Mouse (Mus musculus) cerebellum, postnatal 25 days (tissue): ENCODE data around the gene Gm11214.

Experiments used
- DNase-seq, 2 experiments: peaks; one replicate each; pipeline ENCODE4 v3.0.0; 2021; ENCODE audit warnings: mixed read lengths in 2 of 2

Gene Gm11214

DNA sequence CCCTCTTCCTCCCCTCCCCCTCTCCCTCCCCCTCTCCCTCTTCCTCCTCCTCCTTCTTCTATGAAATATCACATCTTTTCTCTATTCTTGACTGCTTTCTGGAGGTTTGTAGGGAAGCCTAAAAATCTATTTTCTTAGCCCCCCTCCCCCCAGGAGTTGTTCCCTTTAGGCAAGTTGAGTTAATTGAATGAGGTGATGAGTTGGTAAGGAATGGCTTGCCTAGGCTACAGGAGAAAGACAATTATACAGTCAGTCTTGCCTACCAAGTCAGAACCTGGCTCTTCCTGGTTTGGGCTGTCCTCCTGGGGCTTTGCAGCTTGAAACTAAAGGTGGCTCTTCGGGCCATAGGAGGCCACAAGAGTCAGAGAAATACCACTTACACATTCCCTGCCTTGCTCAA is 3.4 kb downstream of the Gm11214 start:
- no peak for DNase-seq

DNA sequence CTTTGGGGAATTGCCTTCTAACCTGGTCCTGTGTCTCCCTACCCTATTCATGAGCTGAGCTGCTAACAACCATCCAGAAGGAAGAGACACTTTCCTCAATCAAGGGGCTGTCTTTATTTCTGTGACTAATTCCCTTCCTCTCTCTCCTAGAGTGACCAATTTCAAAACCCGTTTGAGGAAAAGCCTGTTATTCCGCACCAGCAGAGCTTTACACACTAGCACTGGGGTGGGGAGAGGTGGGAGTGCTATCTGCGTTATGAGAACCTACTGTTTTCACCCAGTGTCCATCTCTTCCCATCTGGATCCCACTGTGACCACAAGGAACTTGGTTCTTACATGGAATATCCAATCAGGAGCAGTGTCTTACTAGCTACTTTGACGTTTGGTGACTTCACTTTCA is 4.1 kb downstream of the Gm11214 start:
- no peak for DNase-seq

DNA sequence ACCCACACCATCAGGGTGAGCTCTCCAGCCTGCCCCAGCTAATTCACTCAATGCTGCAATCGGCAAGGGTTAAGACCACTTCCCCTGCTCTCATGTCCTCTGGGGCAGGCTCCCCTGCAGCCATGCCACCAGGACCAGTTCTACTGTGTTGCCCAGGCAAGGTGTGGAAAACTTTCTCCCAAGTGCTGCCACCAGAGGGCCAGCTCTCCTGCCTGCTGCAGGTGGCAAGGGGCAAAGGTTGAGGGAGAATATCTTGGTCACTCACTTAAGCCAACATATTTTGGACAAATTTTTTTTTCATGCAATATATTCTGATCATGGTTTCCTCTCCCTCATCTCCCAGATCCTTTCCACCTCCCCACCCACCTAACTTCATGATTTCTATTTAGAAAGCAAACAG is 8.8 kb downstream of the Gm11214 start:
- no peak for DNase-seq

DNA sequence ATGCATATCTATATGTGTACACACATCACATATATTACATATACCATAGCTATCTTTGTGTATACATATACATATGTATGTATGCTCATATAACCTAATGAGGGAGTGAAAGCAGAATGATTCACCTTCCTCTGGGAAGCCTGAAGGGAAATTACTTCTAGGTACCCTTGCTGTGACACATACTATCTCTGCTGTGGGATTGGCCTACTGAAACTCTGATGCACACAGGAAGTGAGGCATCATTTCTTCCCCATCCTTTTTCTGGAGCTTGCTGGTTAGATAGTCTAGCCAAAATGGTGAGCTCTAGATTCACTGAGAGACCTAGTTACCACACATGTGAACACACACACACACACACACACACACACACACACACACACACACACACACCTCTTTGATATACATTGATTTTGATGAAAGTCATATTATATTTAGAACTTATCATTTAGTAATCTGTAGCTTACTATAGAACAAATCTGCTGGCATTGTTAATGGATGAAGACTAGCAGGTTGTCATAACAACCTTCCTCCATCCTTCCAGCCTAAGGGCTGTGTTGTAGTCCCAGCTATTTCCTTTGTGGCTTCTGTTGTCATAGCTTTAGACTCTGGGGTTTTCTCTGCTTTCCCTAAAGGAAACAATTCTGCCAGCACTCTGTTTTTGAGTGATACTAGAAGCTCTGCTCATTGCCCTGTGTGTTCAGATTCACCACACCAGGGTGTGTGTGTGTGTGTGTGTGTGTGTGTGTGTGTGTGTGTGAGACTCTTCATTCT is 19.0 kb downstream of the Gm11214 start:
- DNase-seq = no peak

DNA sequence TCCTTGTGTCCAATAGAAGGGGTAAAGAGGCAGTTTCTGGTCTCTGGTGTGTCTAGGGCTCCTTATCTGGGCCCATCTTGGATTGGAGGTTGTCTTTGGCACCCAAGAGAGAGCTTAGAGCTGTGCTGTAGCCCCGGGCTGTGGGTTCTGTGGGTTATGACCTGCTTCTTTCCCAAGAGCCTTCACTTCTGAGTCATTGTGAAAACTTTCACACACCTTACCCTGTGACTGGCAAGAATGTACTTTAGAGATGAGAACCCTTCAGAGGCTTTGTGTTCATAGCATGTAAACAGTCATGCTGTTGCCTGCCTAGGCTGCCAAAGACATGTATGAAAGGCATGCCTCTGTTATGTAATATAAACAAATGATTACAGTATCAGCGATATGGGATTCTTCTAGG is 23.3 kb downstream of the Gm11214 start:
- no peak for DNase-seq

DNA sequence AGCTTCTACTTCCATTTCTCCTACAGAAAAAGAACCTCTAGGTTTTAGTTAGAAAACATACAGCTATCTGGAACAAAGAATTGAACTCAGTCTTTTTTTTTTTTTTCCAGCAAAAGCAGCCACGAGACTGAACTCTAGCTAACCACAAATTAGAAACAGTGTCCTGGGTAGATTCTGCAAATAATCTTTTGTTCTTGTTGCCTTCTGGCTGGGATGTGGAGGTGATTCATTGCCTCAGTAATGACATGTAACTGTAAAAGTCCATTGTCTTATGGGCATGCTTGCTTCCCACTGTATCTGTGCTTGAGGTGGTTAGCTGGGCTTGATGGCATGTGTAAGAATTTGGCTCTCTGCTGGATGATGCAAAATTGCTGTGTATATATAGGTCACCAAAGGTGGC is 24.6 kb downstream of the Gm11214 start:
- no peak for DNase-seq

DNA sequence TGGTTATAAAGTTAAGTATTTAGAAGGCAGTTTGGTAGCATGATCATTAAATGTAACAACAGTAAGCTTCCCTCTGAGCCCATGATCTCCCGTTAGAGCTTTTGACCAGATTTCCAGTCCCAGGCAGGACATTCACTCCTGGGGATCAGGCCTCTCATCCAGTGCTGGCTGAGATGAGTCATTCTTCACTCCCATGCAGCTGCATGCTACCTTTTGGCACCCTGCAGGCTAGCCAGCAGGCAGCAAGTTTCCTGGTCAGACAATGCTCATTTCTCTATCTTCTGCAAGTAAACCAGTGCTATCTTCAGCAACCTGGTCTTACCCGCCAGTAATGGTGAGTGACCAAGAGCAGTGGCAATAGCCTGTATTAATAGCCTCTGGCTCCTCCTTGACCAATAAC is 30.0 kb downstream of the Gm11214 start:
- DNase-seq = no peak

DNA sequence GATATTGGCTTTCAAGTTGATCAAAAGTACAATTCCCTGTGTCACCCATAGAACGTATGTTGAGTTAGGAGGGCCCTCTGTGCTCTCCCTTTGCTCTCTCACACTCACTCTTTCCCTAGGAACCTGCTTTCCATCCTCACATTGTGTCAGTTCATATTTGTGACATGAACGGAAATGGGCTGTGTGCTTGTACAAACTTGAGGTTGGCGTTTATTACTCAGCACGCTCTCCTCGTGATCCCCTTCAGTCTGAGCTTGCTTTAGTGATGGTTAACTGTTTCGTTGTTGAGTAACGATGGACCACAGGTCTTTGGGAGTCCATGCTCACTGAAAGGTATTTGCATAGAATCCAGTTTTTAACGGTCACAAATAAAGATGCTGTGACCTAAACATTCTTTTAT is 36.1 kb downstream of the Gm11214 start:
- no peak for DNase-seq

DNA sequence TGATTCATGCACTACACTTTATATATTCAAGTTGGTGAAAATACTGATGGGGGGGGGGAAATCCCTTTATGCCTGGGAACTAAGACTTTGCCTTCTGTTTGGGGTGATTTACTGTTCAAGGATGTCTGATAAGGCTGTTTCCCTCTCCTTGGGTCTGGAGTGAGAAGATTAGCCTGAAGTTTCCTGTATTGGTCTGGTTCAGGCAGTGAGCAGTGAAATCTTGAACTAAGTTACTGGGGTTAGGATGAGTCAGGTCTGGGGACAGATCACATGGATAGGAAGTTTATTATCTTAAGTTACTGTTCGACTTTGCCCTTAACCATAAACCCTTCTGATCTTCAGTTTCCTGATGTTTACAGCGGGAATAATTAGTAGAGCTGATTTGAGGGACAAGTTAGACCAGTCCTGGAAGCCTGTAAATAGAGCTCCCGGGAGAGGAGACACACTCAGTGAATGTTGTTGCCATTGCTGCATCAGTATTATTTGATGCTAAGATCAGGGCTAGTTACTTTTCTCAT is 37.6 kb downstream of the Gm11214 start:
- DNase-seq = no peak

DNA sequence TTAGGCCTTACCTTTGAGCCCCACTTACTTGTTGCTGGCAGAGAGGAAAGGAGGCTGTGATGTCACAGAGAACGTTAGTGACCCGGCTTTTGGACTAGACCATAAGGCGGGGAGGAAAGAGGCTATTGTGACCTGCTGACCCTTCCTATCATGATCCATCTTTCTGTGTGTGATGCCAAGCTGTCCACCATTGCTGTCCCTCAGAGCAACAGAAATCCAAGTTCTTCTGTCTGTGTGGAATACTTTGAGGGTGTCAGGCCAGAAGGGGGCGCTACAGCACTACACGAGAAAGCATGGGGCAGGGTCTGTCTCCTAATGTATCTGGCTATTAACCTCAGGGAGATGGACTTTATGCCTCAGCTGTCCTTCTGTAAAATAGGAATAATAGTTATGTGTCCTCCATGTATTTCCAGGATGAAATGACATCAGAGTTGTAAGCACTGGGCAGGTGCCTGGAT is 40.8 kb downstream of the Gm11214 start, which contains the start of gene Tex48:
TSS of gene Tex48 (minus strand) at position 51 of the 458 bp plus-strand sequence.
- DNase-seq = peak in 1 of 2 experiments; percentile 23

DNA sequence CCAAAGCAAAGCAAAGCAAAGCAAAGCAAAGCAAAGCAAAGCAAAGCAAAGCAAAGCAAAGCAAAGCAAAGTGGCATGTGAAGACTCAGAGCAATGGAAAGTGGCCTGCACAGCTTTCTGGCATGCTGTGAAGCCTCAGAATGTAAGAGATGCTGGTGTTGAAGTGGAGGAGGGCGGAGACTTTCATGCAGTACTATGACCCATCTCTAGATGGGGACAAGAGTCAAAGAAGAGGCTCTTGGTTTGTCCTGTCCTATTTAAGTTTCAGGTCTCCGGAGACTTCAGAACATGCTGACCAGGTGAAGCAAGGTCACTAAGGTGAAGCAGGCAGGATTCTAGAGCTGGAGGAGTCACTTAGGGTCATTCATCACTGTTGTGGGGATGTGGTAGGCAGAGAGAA is 41.3 kb downstream of the Gm11214 start:
- no peak for DNase-seq
